Mouse (Mus musculus): ENCODE data around the gene Pitpna.

GRCm38 (mm10) chr11:75614769-75615168 lies 26.9 kb downstream of the Pitpna start:
- TF ChIP-seq CTCF (IDR thresholded peaks at IDR 0.05; ENCODE audit: control insufficient read depth, insufficient read depth, low read length) (no peak), POLR2A (IDR thresholded peaks at IDR 0.05; ENCODE audit: borderline replicate concordance, control insufficient read depth, low read depth, low read length) (no peak)

Measured in bone marrow, adult 2 months (tissue).